Mouse (Mus musculus): ENCODE measurements at regions not wholly inside any gene's neighbourhood (a gene's known extent, or its start where the extent isn't known, plus 50 kb on each side); places are given as distances from the start of the nearest gene placed in this dataset.

GRCm38 (mm10) chr8:126839712-126840355 is 105.8 kb downstream of the Tomm20 start:
- no peak for TF ChIP-seq TAL1 (IDR thresholded peaks at IDR 0.05; ENCODE audit: low read length)
- TF ChIP-seq GATA1 (IDR thresholded peaks at IDR 0.05; ENCODE audit: low read length) = no peak
